In genomic region chr12:34156301-34156700, GRCm38 (mm10) we compare ENCODE assay signal across 22 mouse cellular contexts.
DNase-seq lines count a peak whose midpoint lies in the region; ATAC-seq and TF ChIP-seq lines count a peak whose summit lies in the region.
"Had no signal": no experiment of that assay in that cellular context is flagged by ENCODE, and none has a peak within 500 bp of the region (broad histone marks: within the 10 kb centered on the region; RNA-seq: fewer than 3 reads in every experiment).

No protein-coding gene starts in this region.

- 0 out of 2 replicates have a peak overlapping the region, but pooled peaks have one; percentile 17 for H3K27ac ChIP-seq in limb, embryonic 15.5 days
- no peak overlapping the region for H3K27ac ChIP-seq in limb, embryonic 10.5 days
- no peak overlapping the region for H3K27ac ChIP-seq in midbrain, embryonic 14.5 days (replicated peaks; ENCODE audit: low read depth, low read length)
- H3K27ac ChIP-seq in midbrain, embryonic 11.5 days (ENCODE audit: low read depth, low read length), result no peak overlapping the region
- no peak overlapping the region for H3K27ac ChIP-seq in forebrain, embryonic 16.5 days (ENCODE audit: low read length)
- H3K27ac ChIP-seq: embryonic facial prominence, embryonic 13.5 days; embryonic facial prominence, embryonic 15.5 days; forebrain, embryonic 10.5 days; forebrain, embryonic 12.5 days had no signal

- H3K36me3 ChIP-seq in limb, embryonic 15.5 days, result no peaks in the 10 kb centered on the region
- H3K36me3 ChIP-seq in limb, embryonic 10.5 days, result no peaks in the 10 kb centered on the region
- H3K36me3 ChIP-seq in midbrain, embryonic 14.5 days (ENCODE audit: control insufficient read depth, insufficient read depth, low read length), result no peaks in the 10 kb centered on the region
- no peaks in the 10 kb centered on the region for H3K36me3 ChIP-seq in midbrain, embryonic 11.5 days (ENCODE audit: control insufficient read depth, insufficient read depth, low read length)
- H3K36me3 ChIP-seq in forebrain, embryonic 16.5 days (ENCODE audit: control insufficient read depth, insufficient read depth), result no peaks in the 10 kb centered on the region
- H3K36me3 ChIP-seq: embryonic facial prominence, embryonic 13.5 days; embryonic facial prominence, embryonic 15.5 days; forebrain, embryonic 10.5 days; forebrain, embryonic 12.5 days had no signal

- WGBS in limb, embryonic 15.5 days, result 47% methylated on average over 6 of the region's 6 CpGs
- 48% methylated on average over 6 of the region's 6 CpGs for WGBS in limb, embryonic 10.5 days
- 74% methylated on average over 6 of the region's 6 CpGs for WGBS in midbrain, embryonic 14.5 days
- WGBS in midbrain, embryonic 11.5 days, result 93% methylated on average over 6 of the region's 6 CpGs
- 82% methylated on average over 6 of the region's 6 CpGs for WGBS in forebrain, embryonic 16.5 days

- peaks cover 7% of the 10 kb centered on the region; the same call in 1 of the 2 replicates for H3K4me1 ChIP-seq in limb, embryonic 15.5 days
- H3K4me1 ChIP-seq in limb, embryonic 10.5 days, result peaks cover 32% of the 10 kb centered on the region
- no peaks in the 10 kb centered on the region for H3K4me1 ChIP-seq in midbrain, embryonic 14.5 days (ENCODE audit: control insufficient read depth, insufficient read depth, low read length)
- H3K4me1 ChIP-seq in midbrain, embryonic 11.5 days (ENCODE audit: control insufficient read depth, insufficient read depth, low read length), result no peaks in the 10 kb centered on the region
- no peaks in the 10 kb centered on the region for H3K4me1 ChIP-seq in forebrain, embryonic 16.5 days (replicated peaks; ENCODE audit: control insufficient read depth, insufficient read depth, low read length)
- H3K4me1 ChIP-seq: forebrain, embryonic 10.5 days; forebrain, embryonic 12.5 days had no signal

- no peak for TF ChIP-seq POLR2A in brain, embryonic 14.5 days (IDR thresholded peaks at IDR 0.05; ENCODE audit: borderline replicate concordance, extremely low read depth, insufficient read depth, insufficient read length, poor library complexity, severe bottlenecking)

- no peaks in the 10 kb centered on the region for H3K27me3 ChIP-seq in limb, embryonic 15.5 days
- no peaks in the 10 kb centered on the region for H3K27me3 ChIP-seq in limb, embryonic 10.5 days (ENCODE audit: low read depth, poor library complexity, severe bottlenecking)
- H3K27me3 ChIP-seq in midbrain, embryonic 14.5 days (ENCODE audit: control insufficient read depth, insufficient read depth, low read length), result no peaks in the 10 kb centered on the region
- no peaks in the 10 kb centered on the region for H3K27me3 ChIP-seq in midbrain, embryonic 11.5 days (ENCODE audit: control insufficient read depth, insufficient read depth, low read length)
- H3K27me3 ChIP-seq in forebrain, embryonic 16.5 days (replicated peaks; ENCODE audit: control insufficient read depth, insufficient read depth, low read length), result no peaks in the 10 kb centered on the region
- H3K27me3 ChIP-seq: embryonic facial prominence, embryonic 13.5 days; embryonic facial prominence, embryonic 15.5 days; forebrain, embryonic 12.5 days had no signal

- no peak overlapping the region for H3K9ac ChIP-seq in limb, embryonic 15.5 days
- H3K9ac ChIP-seq in midbrain, embryonic 14.5 days (replicated peaks; ENCODE audit: low read length), result no peak overlapping the region
- no peak overlapping the region for H3K9ac ChIP-seq in midbrain, embryonic 11.5 days (ENCODE audit: low read length)
- no peak overlapping the region for H3K9ac ChIP-seq in forebrain, embryonic 16.5 days (replicated peaks; ENCODE audit: low read depth, low read length)
- H3K9ac ChIP-seq: embryonic facial prominence, embryonic 13.5 days; embryonic facial prominence, embryonic 15.5 days; forebrain, embryonic 12.5 days; forebrain, postnatal 0 days had no signal

- H3K9me3 ChIP-seq in limb, embryonic 15.5 days, result no peaks in the 10 kb centered on the region
- no peaks in the 10 kb centered on the region for H3K9me3 ChIP-seq in limb, embryonic 10.5 days (replicated peaks)
- H3K9me3 ChIP-seq in midbrain, embryonic 14.5 days (ENCODE audit: control insufficient read depth, low read length), result no peaks in the 10 kb centered on the region
- H3K9me3 ChIP-seq in midbrain, embryonic 11.5 days (ENCODE audit: control insufficient read depth, low read length), result no peaks in the 10 kb centered on the region
- H3K9me3 ChIP-seq in forebrain, embryonic 16.5 days (ENCODE audit: control insufficient read depth, low read length), result no peaks in the 10 kb centered on the region
- H3K9me3 ChIP-seq: embryonic facial prominence, embryonic 13.5 days; embryonic facial prominence, embryonic 15.5 days; forebrain, embryonic 10.5 days; forebrain, embryonic 12.5 days had no signal

- no peak for TF ChIP-seq CTCF in brain, embryonic 14.5 days (IDR thresholded peaks at IDR 0.05; ENCODE audit: borderline replicate concordance, extremely low read depth, insufficient read depth, insufficient read length)

- no peak overlapping the region for H3K4me3 ChIP-seq in limb, embryonic 15.5 days
- H3K4me3 ChIP-seq in limb, embryonic 10.5 days, result no peak overlapping the region
- no peak overlapping the region for H3K4me3 ChIP-seq in midbrain, embryonic 14.5 days (replicated peaks; ENCODE audit: low read depth, low read length)
- H3K4me3 ChIP-seq in midbrain, embryonic 11.5 days (ENCODE audit: low read depth, low read length), result no peak overlapping the region
- no peak overlapping the region for H3K4me3 ChIP-seq in forebrain, embryonic 16.5 days (replicated peaks; ENCODE audit: low read length)
- H3K4me3 ChIP-seq: embryonic facial prominence, embryonic 13.5 days; embryonic facial prominence, embryonic 15.5 days; erythroblast, embryonic 14.5 days; forebrain, embryonic 10.5 days; forebrain, embryonic 12.5 days had no signal

- H3K4me2 ChIP-seq in limb, embryonic 15.5 days, result no peak overlapping the region
- no peak overlapping the region for H3K4me2 ChIP-seq in midbrain, embryonic 14.5 days (ENCODE audit: low read length)
- no peak overlapping the region for H3K4me2 ChIP-seq in midbrain, embryonic 11.5 days
- no peak overlapping the region for H3K4me2 ChIP-seq in forebrain, embryonic 16.5 days (ENCODE audit: low read length)
- H3K4me2 ChIP-seq: embryonic facial prominence, embryonic 13.5 days; embryonic facial prominence, embryonic 15.5 days; forebrain, embryonic 12.5 days had no signal

- no peak for ATAC-seq in limb, embryonic 15.5 days (ENCODE audit: insufficient number of reproducible peaks, low FRiP score, low TSS enrichment, low read depth)
- 0 out of 2 replicates have a peak, but pooled peaks have one; percentile 42 for ATAC-seq in midbrain, embryonic 14.5 days (ENCODE audit: low FRiP score, low TSS enrichment)
- ATAC-seq in midbrain, embryonic 11.5 days (ENCODE audit: low FRiP score), result no peak
- ATAC-seq in forebrain, embryonic 16.5 days, result no peak
- no peak for ATAC-seq in cerebellum, adult (ENCODE audit: insufficient number of reproducible peaks, low FRiP score, low TSS enrichment)
- ATAC-seq: forebrain, postnatal 0 days had no signal

- no peak for DNase-seq in limb, embryonic 10.5 days (ENCODE audit: low spot score)
- peak; percentile 10 for DNase-seq in midbrain, embryonic 14.5 days
- no peak for DNase-seq in midbrain, embryonic 11.5 days (ENCODE audit: low spot score, missing footprints)
- peak; percentile 22 for DNase-seq in brain, embryonic 14.5 days (ENCODE audit: low read depth)
- peak; percentile 23 for DNase-seq in mesoderm, embryonic 11.5 days (ENCODE audit: low read depth, low spot score)
- DNase-seq: adrenal gland, adult 2 months; adrenal gland, postnatal 25 days; cerebellum, adult 11 months; cerebellum, adult 18-20 months; cerebellum, adult 8-10 months; cerebellum, adult 9-11 months; cerebellum, postnatal 14 days; cerebellum, postnatal 36 days; forebrain, postnatal 0 days had no signal

Comparison
In these comparisons a context has a peak if more than half of its experiments do, and no peak if none do; other contexts are left out.
1. DNase-seq: peak in midbrain, embryonic 14.5 days (single experiment), brain, embryonic 14.5 days (single experiment) and mesoderm, embryonic 11.5 days (single experiment); none in limb, embryonic 10.5 days (single experiment) and midbrain, embryonic 11.5 days (single experiment).